Mouse (Mus musculus): Measurements from ENCODE around the gene Rgs8.

Rgs8 gene

DNA sequence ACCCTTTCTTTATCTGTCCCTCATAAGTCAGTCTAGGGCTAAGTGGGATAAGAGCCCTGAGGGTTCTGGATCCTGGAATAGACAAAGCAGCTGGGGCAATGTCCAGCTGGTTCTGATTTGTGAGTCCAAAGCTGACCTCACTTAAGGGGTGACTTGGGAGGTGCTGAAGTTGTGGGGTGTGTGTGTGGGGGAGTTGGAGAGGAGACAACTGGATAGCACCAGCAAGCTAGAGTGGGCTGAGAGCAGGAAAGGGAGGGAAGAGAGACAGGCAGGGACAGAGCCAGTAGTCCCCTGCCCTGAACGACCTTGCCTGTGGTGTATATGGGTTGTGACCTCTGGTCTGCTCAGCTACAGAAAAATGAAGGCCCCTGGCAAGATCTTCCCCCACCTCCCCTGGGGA, 13.4 kb downstream of the Rgs8 start:
- H3K36me3 ChIP-seq (ENCODE audit: control insufficient read depth, insufficient read depth, low read length, poor library complexity, severe bottlenecking), result no peaks in the 10 kb centered on the region
- DNase-seq (ENCODE audit: low read depth, low spot score), result no peak
- no peaks in the 10 kb centered on the region for H3K27me3 ChIP-seq (ENCODE audit: control insufficient read depth, insufficient read depth, low read length, poor library complexity, severe bottlenecking)

- no peak for DNase-seq (ENCODE audit: low read depth, low spot score)
- no peaks in the 10 kb centered on the region for H3K27me3 ChIP-seq (ENCODE audit: control insufficient read depth, insufficient read depth, low read length, poor library complexity, severe bottlenecking)
- H3K36me3 ChIP-seq (ENCODE audit: control insufficient read depth, insufficient read depth, low read length, poor library complexity, severe bottlenecking), result no peaks in the 10 kb centered on the region
These were observed 14.5 kb downstream of the Rgs8 start for GRCm38 (mm10) chr1:153667244-153667727.

DNA sequence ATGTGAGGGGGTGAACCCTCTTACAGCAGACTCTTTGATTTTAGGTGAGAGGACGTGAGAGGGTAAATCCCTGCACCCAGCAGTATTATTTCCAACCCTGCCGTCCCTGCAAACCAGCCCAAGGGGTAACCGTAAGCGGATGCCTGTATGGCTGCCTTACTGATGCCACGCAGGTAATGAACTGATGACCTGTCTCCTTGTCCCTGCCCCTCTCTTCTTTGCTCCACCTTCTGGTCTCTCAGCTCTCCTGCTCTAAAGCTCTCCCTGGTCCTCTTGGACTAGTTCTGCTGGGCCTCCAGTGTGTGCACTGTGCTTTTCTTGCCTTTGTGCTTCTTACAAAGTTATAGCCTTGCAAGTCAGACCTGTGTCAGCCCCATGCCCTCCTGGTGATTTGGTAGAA, 15.0 kb downstream of the Rgs8 start:
- DNase-seq (ENCODE audit: low read depth, low spot score), result no peak
- H3K36me3 ChIP-seq (ENCODE audit: control insufficient read depth, insufficient read depth, low read length, poor library complexity, severe bottlenecking), result no peaks in the 10 kb centered on the region

DNA sequence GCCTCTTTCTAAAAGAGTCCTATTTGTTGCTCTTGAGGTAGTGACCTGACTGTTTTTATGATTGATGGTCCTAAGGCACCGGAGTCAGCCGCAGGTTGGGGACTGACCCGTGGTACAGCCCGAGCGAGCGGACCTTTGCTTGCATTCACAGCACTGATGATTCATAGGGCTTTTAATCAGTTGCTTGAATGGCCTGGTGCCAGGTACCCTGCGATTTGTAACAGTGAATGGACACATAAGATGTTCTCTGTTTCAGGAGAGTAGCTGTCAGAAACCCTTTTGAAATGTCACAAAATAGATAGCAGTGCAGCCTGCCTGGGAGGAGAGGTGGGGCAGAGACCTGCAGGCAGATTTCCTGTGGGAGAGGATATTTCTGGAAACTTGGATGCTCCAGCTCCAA, 16.3 kb downstream of the Rgs8 start:
- no peak for DNase-seq (ENCODE audit: low read depth, low spot score)
- Histone ChIP-seq H3K27me3 (ENCODE audit: control insufficient read depth, insufficient read depth, low read length, poor library complexity, severe bottlenecking) (no peaks in the 10 kb centered on the region), H3K36me3 (ENCODE audit: control insufficient read depth, insufficient read depth, low read length, poor library complexity, severe bottlenecking) (no peaks in the 10 kb centered on the region)

More for the DNA sequence above, 15.0 kb downstream of the Rgs8 start:
- H3K27me3 ChIP-seq (ENCODE audit: control insufficient read depth, insufficient read depth, low read length, poor library complexity, severe bottlenecking), result no peaks in the 10 kb centered on the region

GRCm38 (mm10) chr1:153669728-153670127, 16.9 kb downstream of the Rgs8 start:
- H3K36me3 ChIP-seq (ENCODE audit: control insufficient read depth, insufficient read depth, low read length, poor library complexity, severe bottlenecking), result no peaks in the 10 kb centered on the region
- DNase-seq (ENCODE audit: low read depth, low spot score), result no peak
- no peaks in the 10 kb centered on the region for H3K27me3 ChIP-seq (ENCODE audit: control insufficient read depth, insufficient read depth, low read length, poor library complexity, severe bottlenecking)

GRCm38 (mm10) chr1:153671352-153671751, 18.5 kb downstream of the Rgs8 start:
- Histone ChIP-seq H3K27me3 (ENCODE audit: control insufficient read depth, insufficient read depth, low read length, poor library complexity, severe bottlenecking) (no peaks in the 10 kb centered on the region), H3K36me3 (ENCODE audit: control insufficient read depth, insufficient read depth, low read length, poor library complexity, severe bottlenecking) (no peaks in the 10 kb centered on the region)
- DNase-seq (ENCODE audit: low read depth, low spot score), result no peak

DNA sequence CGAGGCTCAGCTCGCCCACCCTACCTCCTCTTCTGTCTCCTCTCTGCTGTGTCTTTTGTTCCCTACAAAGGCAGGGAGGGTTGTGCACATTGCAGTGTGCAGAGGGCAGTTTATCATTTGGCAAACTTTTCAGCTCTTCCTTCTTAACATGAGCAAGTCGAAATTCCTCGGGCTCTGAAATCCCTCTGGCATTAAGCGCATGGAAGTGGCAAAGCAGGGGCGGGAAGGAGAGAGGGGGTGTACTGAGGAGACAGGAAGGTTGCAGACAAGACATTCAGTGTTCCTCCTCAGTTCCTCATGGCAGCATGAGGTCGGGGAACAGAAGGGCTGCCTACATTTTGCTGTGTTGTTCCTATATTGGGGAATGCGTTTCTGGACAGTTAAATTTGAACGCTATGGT, 19.9 kb downstream of the Rgs8 start:
- Histone ChIP-seq H3K27me3 (ENCODE audit: control insufficient read depth, insufficient read depth, low read length, poor library complexity, severe bottlenecking) (no peaks in the 10 kb centered on the region), H3K36me3 (ENCODE audit: control insufficient read depth, insufficient read depth, low read length, poor library complexity, severe bottlenecking) (no peaks in the 10 kb centered on the region)
- no peak for DNase-seq (ENCODE audit: low read depth, low spot score)

GRCm38 (mm10) chr1:153673900-153674299, 21.1 kb downstream of the Rgs8 start:
- Histone ChIP-seq H3K36me3 (ENCODE audit: control insufficient read depth, insufficient read depth, low read length, poor library complexity, severe bottlenecking) (no peaks in the 10 kb centered on the region), H3K27me3 (ENCODE audit: control insufficient read depth, insufficient read depth, low read length, poor library complexity, severe bottlenecking) (no peaks in the 10 kb centered on the region)
- no peak for DNase-seq (ENCODE audit: low read depth, low spot score)

DNA sequence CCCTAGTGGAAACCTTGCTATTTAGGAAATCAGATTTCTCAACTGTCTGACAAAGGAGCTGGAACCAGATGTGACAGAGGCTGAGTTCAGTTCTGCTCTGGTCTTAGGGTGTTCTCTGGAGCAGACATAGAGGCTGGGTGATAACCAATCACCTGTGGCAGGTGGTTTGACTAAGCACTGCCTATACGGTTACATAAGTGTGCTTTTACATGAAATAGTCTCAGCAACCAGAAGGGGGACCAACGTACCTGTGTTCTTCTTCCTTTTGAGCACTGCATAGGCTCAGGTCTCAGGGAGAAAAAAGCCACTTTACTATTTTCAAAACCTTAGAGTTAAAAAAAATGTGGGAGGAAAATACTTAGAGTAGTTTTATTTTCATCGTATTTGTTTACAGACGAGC, 22.8 kb downstream of the Rgs8 start:
- no peaks in the 10 kb centered on the region for H3K36me3 ChIP-seq (ENCODE audit: control insufficient read depth, insufficient read depth, low read length, poor library complexity, severe bottlenecking)
- no peaks in the 10 kb centered on the region for H3K27me3 ChIP-seq (ENCODE audit: control insufficient read depth, insufficient read depth, low read length, poor library complexity, severe bottlenecking)
- DNase-seq (ENCODE audit: low read depth, low spot score), result no peak

DNA sequence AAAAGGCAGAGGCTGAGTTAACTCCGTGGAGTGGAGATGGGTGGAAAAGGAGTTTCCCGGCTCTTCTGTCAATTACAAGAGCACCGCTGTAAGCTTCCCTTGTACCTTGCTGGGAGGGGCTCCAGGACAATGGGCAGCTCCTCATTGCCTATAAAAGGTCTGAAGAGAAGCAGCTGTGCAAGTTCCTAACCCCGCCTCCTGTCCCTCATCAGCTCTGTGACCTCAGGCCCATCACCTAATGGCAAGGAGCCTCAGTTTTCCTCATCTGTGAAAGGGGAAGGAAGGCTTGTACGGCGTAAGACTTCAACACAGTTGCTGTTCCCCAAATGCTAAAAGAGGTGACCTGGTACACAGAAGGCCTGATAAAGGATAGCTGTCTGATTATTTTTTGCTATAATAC, 24.8 kb downstream of the Rgs8 start:
- no peak for DNase-seq (ENCODE audit: low read depth, low spot score)
- Histone ChIP-seq H3K36me3 (ENCODE audit: control insufficient read depth, insufficient read depth, low read length, poor library complexity, severe bottlenecking) (no peaks in the 10 kb centered on the region), H3K27me3 (ENCODE audit: control insufficient read depth, insufficient read depth, low read length, poor library complexity, severe bottlenecking) (no peaks in the 10 kb centered on the region)

- Histone ChIP-seq H3K36me3 (ENCODE audit: control insufficient read depth, insufficient read depth, low read length, poor library complexity, severe bottlenecking) (no peaks in the 10 kb centered on the region), H3K27me3 (ENCODE audit: control insufficient read depth, insufficient read depth, low read length, poor library complexity, severe bottlenecking) (no peaks in the 10 kb centered on the region)
- no peak for DNase-seq (ENCODE audit: low read depth, low spot score)
These were observed 26.3 kb downstream of the Rgs8 start for GRCm38 (mm10) chr1:153679147-153679546.

DNA sequence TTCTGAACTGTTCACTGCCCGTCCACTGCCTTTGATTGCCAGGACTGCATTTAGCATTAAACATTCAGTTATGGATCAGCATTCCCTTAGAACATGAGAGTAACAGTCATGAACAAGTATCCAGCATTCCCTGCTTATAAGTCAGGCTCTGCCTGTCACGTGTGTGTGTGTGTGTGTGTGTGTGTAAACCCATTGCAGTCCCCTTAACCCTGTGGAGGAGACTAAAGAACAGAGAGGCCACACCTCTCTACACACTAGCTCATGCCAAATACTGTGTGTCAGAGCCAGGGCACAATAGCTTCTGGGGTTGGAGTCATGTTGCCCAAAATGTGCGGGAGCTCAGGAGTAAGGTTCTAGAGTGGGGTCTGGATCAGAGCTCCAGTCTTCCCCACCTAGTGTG, 26.8 kb downstream of the Rgs8 start:
- H3K27me3 ChIP-seq (ENCODE audit: control insufficient read depth, insufficient read depth, low read length, poor library complexity, severe bottlenecking), result no peaks in the 10 kb centered on the region
- DNase-seq (ENCODE audit: low read depth, low spot score), result no peak
- no peaks in the 10 kb centered on the region for H3K36me3 ChIP-seq (ENCODE audit: control insufficient read depth, insufficient read depth, low read length, poor library complexity, severe bottlenecking)

DNA sequence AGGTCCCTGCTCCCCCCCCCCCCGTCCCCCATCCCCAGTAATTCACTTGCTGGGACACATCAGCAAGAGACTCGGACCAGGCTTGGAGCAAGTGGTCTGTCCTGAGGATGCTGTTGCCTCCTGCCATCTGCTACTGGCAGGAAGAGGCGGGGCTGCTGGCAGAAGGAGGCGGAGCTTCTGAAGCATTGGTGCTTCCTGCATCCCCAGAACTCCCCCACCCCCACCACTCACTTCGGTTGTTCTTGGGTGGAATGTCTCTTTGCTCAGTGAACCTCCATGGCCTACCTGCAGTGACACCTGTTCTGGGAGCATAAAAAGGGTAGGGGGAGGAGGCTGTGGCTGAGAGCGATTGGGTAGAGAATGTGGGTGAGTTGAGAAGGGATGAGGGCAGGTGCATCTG, 27.5 kb downstream of the Rgs8 start:
- no peak for DNase-seq (ENCODE audit: low read depth, low spot score)
- no peaks in the 10 kb centered on the region for H3K27me3 ChIP-seq (ENCODE audit: control insufficient read depth, insufficient read depth, low read length, poor library complexity, severe bottlenecking)
- H3K36me3 ChIP-seq (ENCODE audit: control insufficient read depth, insufficient read depth, low read length, poor library complexity, severe bottlenecking), result no peaks in the 10 kb centered on the region

- Histone ChIP-seq H3K36me3 (ENCODE audit: control insufficient read depth, insufficient read depth, low read length, poor library complexity, severe bottlenecking) (no peaks in the 10 kb centered on the region), H3K27me3 (ENCODE audit: control insufficient read depth, insufficient read depth, low read length, poor library complexity, severe bottlenecking) (no peaks in the 10 kb centered on the region)
- no peak for DNase-seq (ENCODE audit: low read depth, low spot score)
These were observed 28.2 kb downstream of the Rgs8 start for GRCm38 (mm10) chr1:153681036-153681435.

GRCm38 (mm10) chr1:153683190-153683589, 30.4 kb downstream of the Rgs8 start:
- Histone ChIP-seq H3K27me3 (ENCODE audit: control insufficient read depth, insufficient read depth, low read length, poor library complexity, severe bottlenecking) (no peaks in the 10 kb centered on the region), H3K36me3 (ENCODE audit: control insufficient read depth, insufficient read depth, low read length, poor library complexity, severe bottlenecking) (no peaks in the 10 kb centered on the region)
- DNase-seq (ENCODE audit: low read depth, low spot score), result no peak

- Histone ChIP-seq H3K27me3 (ENCODE audit: control insufficient read depth, insufficient read depth, low read length, poor library complexity, severe bottlenecking) (no peaks in the 10 kb centered on the region), H3K36me3 (ENCODE audit: control insufficient read depth, insufficient read depth, low read length, poor library complexity, severe bottlenecking) (no peaks in the 10 kb centered on the region)
- no peak for DNase-seq (ENCODE audit: low read depth, low spot score)
These were observed 32.8 kb downstream of the Rgs8 start for GRCm38 (mm10) chr1:153685630-153686029.

All from splenic B cell, adult 2 months (primary cell).